Mouse (Mus musculus): ENCODE measurements around the gene 4933421I07Rik.

The 4933421I07Rik gene

DNA sequence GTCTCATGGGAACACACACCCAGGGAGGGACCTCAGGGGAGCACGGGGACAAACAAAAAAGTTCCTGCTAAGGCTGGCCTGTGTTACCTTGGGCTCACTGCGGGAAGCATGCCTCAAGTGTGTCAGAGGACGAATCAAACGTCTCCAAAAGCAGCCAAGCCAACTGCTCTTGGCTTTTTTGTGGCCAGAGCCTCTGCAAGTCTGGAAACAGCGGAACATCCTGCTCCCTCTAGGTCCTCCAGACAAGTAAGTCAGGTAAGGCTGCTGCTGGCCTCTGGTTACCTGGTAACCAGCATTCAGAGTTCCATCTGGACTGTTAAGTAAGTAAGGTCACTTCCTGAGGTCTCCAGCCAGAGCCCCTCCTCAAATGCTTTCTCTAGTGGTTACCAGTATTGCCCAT lies at the start of gene 4933421I07Rik:
4933421I07Rik (minus strand) TSS at position 271 of the 400 bp plus-strand sequence.
- no peak for DNase-seq

DNA sequence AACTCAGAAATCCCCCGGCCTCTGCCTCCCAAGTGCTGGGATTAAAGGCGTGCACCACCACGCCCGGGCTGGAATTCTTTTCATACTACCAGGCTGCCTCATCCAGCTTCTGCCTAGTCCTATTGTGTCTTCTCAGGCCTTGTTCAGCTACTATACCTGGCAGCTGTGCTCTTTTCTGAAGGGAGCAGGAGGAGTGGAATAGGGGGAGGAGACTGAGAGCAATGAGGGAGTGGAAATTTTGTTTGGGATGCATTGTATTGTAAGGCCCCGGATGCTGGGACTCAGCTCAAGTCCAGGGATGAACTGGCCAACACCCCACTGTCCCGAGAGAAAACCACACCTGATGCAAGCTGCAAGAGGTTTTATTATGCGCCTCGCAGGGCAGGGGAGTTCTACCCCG lies 49.4 kb upstream of the 4933421I07Rik start:
- DNase-seq, result no peak

DNA sequence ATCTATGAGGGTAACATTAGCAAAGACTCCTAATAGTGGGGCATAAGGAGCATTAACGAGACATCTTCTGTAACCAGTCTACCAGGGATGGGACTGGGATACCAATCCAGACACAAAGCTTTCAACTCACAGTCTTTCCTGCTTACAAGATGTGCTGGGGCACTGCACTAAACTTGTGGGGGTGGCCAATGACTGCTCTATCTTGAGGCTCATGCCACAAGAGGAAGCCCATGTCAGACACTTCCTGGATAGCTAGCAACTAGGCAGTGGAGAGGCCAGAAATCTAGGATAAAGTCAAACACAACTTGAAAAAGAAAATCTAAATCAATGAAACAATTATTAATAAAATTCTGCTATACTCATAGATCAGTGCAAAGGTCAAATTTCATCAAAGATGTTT lies 48.3 kb upstream of the 4933421I07Rik start:
- DNase-seq, result no peak

DNA sequence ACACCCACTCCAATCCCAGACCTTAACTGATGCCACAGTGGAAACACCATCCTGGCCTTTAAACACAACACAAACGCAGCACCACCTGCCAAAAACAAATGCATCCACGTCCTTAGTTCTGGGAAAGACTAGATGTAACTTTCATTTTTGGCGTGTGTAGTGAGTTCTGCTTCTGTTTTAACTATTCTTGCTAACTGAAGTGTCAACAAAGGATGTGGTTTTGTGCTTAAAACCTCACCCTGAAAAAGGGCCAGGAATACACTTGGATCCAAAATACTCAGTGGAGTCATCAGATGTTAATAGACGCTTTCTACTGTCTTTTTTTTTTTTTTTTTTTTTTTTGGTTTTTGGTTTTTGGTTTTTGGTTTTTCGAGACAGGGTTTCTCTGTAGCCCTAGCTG lies 42.9 kb upstream of the 4933421I07Rik start:
- no peak for DNase-seq

DNA sequence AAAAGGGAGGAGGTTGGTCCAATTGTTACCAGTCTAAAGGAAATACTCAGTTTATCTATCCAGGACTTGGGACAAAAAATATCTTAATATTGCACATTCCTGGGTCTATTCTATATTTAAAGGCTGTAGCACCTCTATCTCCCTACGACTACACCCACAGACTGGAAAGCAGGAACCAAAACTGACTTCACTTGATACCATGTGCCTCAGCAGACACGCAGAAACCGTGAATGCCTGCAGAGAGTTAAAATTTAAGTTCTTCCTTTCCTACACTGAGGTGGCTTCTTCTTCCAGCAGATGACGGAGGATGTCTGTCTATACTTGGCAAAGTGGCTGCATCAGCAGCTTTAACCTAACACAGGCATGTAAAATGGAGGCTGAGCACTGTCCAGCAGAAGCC lies 42.4 kb upstream of the 4933421I07Rik start:
- DNase-seq, result no peak

DNA sequence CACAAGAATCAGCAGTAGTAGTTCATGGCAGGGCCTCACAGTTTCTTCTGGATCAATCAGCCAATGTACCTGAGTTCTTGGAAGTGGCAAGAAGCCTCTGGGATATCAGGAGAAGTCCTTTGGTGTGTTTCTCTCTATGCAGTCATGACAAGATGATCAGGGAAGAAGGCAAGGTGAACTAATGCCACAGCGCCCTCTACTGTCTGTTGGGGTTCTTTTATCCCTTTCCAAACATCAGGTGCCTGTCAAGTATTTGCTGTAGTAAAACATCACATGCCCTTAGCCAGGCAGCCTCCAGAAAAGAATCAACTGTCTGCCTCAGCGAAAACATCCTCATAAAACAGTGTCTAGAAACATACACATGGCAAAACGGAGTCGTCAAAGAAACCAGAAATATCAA lies 6.7 kb upstream of the 4933421I07Rik start:
- no peak for DNase-seq

DNA sequence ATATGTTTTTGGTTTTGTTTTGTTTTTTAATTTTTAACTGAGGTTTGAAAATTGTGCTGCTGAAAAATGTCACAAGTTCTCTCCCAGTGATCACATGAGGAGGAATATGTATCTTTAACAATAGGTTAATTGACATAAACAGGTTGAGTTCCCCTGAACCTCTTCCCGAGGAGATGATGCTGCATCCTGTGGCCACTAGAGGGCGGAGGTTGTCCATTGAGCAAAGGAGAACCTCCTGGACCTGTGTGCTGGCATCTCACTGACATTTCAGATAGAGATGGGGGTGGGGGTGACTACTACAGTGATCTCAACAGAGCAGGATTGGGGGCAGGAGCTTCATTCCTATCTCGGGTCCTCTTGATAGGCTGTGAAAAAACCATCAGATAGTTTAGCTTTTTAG lies 2.7 kb upstream of the 4933421I07Rik start:
- DNase-seq, result peak; percentile 0

DNA sequence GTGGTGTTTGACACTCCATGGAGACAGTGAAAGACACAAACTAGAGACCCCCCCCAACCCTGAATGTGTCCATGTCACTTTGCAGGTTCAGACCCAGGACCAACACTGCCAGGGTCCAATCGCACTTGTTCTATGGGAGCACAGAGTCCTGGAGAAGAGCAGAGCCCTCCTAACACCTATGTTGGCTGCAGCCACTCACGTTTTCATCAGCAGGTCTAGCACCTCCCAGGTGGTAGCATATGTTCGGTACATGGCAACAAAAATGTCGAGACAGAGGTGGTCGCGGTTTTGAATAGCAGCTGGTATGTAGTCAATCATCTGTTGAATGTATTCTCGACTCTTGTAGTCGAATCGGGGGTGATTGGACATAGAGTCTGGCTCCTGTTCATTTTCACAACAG lies 568 bp downstream of the 4933421I07Rik start:
- DNase-seq, result no peak
